ENCODE assay signal across 13 mouse cellular contexts in the genomic region with DNA sequence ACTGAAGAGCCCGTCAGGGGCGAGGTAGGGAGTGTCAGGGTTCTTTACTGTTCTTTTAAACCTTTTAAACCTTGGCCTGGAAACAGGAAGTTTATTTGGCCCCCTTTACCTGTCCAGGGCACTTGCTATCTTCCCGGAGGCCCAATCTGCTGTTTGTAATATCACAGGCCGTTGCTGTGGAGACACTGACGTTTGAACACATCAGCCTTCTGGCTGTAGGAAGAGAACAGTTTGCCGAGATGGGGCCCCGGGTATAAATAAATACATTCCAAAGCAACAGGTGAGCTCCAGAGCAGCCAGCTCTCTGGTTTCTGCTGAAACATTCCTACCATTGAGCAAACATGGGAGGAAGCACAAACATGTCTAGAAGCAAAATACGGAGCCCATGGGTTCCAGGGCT.
DNase-seq lines count a peak whose midpoint lies in the region; ATAC-seq and TF ChIP-seq lines count a peak whose summit lies in the region.
"Had no signal": no experiment of that assay in that cellular context is flagged by ENCODE, and none has a peak within 500 bp of the region (broad histone marks: within the 10 kb centered on the region; RNA-seq: fewer than 3 reads in every experiment).

No protein-coding gene starts in this region.

- DNase-seq in layer of hippocampus, adult 9-11 months: peak; percentile 16
- DNase-seq in layer of hippocampus, adult 9-10 months (ENCODE audit: low spot score): no peak
- no peak for DNase-seq in lung, embryonic 14.5 days
- no peak for DNase-seq in testis, postnatal 14 days (ENCODE audit: low spot score)
- DNase-seq: adrenal gland, postnatal 10 days; cerebellum, adult 9-10 months; kidney, postnatal 10 days; thymus, postnatal 4 days had no signal

- H3K36me3 ChIP-seq in intestine, embryonic 15.5 days: no peaks in the 10 kb centered on the region
- no peaks in the 10 kb centered on the region for H3K36me3 ChIP-seq in lung, embryonic 14.5 days (ENCODE audit: insufficient read depth)
- H3K36me3 ChIP-seq in stomach, embryonic 15.5 days: no peaks in the 10 kb centered on the region
- H3K36me3 ChIP-seq in heart, embryonic 12.5 days: no peaks in the 10 kb centered on the region

- no peak overlapping the region for H3K4me3 ChIP-seq in intestine, embryonic 15.5 days (replicated peaks)
- no peak overlapping the region for H3K4me3 ChIP-seq in lung, embryonic 14.5 days (ENCODE audit: low read depth, low read length)
- no peak overlapping the region for H3K4me3 ChIP-seq in stomach, embryonic 15.5 days (replicated peaks)
- H3K4me3 ChIP-seq in heart, embryonic 12.5 days: no peak overlapping the region
- H3K4me3 ChIP-seq: left cerebral cortex, adult 2 months had no signal

- H3K4me2 ChIP-seq in intestine, embryonic 15.5 days (replicated peaks): no peak overlapping the region
- H3K4me2 ChIP-seq in lung, embryonic 14.5 days: no peak overlapping the region
- no peak overlapping the region for H3K4me2 ChIP-seq in stomach, embryonic 15.5 days
- H3K4me2 ChIP-seq in heart, embryonic 12.5 days: no peak overlapping the region

- no peak for TF ChIP-seq CTCF in lung, embryonic 14.5 days (IDR thresholded peaks at IDR 0.05; ENCODE audit: low read depth)

- no peak overlapping the region for H3K9ac ChIP-seq in intestine, embryonic 15.5 days
- H3K9ac ChIP-seq in lung, embryonic 14.5 days: no peak overlapping the region
- no peak overlapping the region for H3K9ac ChIP-seq in stomach, embryonic 15.5 days
- H3K9ac ChIP-seq in heart, embryonic 12.5 days: no peak overlapping the region

- peak overlapping the region; percentile 13; the same call in 1 of the 2 replicates for H3K27ac ChIP-seq in intestine, embryonic 15.5 days
- H3K27ac ChIP-seq in lung, embryonic 14.5 days (ENCODE audit: low read depth): 0 out of 2 replicates have a peak overlapping the region, but pooled peaks have one; percentile 27
- H3K27ac ChIP-seq in stomach, embryonic 15.5 days: peak overlapping the region; percentile 55; the same call in 1 of the 2 replicates
- H3K27ac ChIP-seq in heart, embryonic 12.5 days (ENCODE audit: poor library complexity, severe bottlenecking): no peak overlapping the region
- H3K27ac ChIP-seq: left cerebral cortex, adult 2 months had no signal

- peak; percentile 68 for ATAC-seq in intestine, embryonic 15.5 days
- 0 out of 2 replicates have a peak, but pooled peaks have one; percentile 37 for ATAC-seq in lung, embryonic 14.5 days (ENCODE audit: insufficient read depth)
- ATAC-seq in stomach, embryonic 15.5 days (ENCODE audit: insufficient read depth, low FRiP score, low read depth): peak; percentile 33; the same call in 1 of the 2 replicates
- ATAC-seq in heart, embryonic 12.5 days (ENCODE audit: insufficient number of reproducible peaks, low FRiP score): no peak
- ATAC-seq: forebrain, embryonic 14.5 days had no signal

- no peaks in the 10 kb centered on the region for H3K9me3 ChIP-seq in intestine, embryonic 15.5 days
- H3K9me3 ChIP-seq in lung, embryonic 14.5 days (ENCODE audit: low read depth, low read length): no peaks in the 10 kb centered on the region
- H3K9me3 ChIP-seq in stomach, embryonic 15.5 days: no peaks in the 10 kb centered on the region
- peaks cover 7% of the 10 kb centered on the region; the same call in 1 of the 2 replicates for H3K9me3 ChIP-seq in heart, embryonic 12.5 days (replicated peaks)

- no peaks in the 10 kb centered on the region for H3K27me3 ChIP-seq in intestine, embryonic 15.5 days (replicated peaks)
- no peaks in the 10 kb centered on the region for H3K27me3 ChIP-seq in lung, embryonic 14.5 days (ENCODE audit: insufficient read depth, low read length)
- no peaks in the 10 kb centered on the region for H3K27me3 ChIP-seq in stomach, embryonic 15.5 days (replicated peaks)
- H3K27me3 ChIP-seq in heart, embryonic 12.5 days (replicated peaks): no peaks in the 10 kb centered on the region

- 0 out of 2 replicates have a peak, but pooled peaks cover 11% of the 10 kb centered on the region for H3K4me1 ChIP-seq in intestine, embryonic 15.5 days (replicated peaks)
- no peaks in the 10 kb centered on the region for H3K4me1 ChIP-seq in lung, embryonic 14.5 days (ENCODE audit: insufficient read depth)
- H3K4me1 ChIP-seq in stomach, embryonic 15.5 days: peaks cover 8% of the 10 kb centered on the region; the same call in 1 of the 2 replicates
- H3K4me1 ChIP-seq in heart, embryonic 12.5 days (replicated peaks): peaks cover 14% of the 10 kb centered on the region

- 29% methylated on average over 8 of the region's 8 CpGs for WGBS in intestine, embryonic 15.5 days
- 50% methylated on average over 8 of the region's 8 CpGs for WGBS in lung, embryonic 14.5 days
- 37% methylated on average over 8 of the region's 8 CpGs for WGBS in stomach, embryonic 15.5 days
- 62% methylated on average over 8 of the region's 8 CpGs for WGBS in heart, embryonic 12.5 days
